Mouse (Mus musculus) ovary, postnatal 10 days (tissue): ENCODE data around the gene Tbc1d16.
"Not testable (repeated sequence)": the region's sequence is repeated elsewhere in the genome, so short reads cannot be mapped to it uniquely, and the experiment has no call there.

Experiments used
- DNase-seq: peaks from one replicate; pipeline ENCODE4 v3.0.0; 2022; ENCODE audit warnings: low spot score

Tbc1d16 gene

DNA sequence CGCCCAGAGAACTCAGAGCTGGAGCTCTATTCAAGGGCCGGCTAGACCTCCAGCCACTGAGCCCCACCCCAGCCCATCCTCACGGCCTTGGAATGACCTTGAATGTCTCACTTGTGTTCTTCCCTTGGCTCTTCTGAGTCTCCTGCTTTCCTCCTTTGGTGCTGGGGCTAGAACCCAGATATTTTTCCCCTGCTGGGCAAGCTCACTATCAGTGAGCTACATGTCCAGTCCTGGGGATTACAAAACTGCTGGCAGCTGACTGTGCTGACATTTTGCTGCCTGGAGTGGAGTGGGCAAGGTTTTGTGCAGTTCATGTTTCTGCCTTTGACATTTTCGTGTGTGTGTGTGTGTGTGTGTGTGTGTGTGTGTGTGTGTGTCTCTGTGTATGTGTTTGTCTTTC is 111.3 kb downstream of the Tbc1d16 start:
- no peak for DNase-seq

GRCm38 (mm10) chr11:119112721-119113120 is 115.6 kb downstream of the Tbc1d16 start:
- no peak for DNase-seq

DNA sequence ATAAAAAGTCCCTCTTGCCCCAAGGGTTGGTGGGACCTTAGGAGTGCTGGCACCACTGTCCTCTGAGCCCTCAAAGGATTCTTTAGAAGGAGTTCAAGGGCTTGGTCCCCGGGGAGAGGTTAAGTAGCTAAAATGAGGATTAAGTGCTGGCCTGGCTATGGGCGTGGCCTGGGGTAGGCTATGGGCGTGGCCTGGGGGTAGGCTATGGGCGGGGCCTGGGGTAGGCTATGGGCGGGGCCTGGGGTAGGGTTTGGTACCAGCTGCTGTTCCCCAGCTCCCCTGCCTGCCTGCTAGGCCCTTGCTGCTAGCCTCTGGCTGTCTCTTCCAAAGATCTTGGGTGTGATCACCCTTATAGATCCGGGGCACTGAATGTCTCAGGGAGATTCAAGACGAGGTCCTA is 117.0 kb downstream of the Tbc1d16 start:
- DNase-seq, result no peak

DNA sequence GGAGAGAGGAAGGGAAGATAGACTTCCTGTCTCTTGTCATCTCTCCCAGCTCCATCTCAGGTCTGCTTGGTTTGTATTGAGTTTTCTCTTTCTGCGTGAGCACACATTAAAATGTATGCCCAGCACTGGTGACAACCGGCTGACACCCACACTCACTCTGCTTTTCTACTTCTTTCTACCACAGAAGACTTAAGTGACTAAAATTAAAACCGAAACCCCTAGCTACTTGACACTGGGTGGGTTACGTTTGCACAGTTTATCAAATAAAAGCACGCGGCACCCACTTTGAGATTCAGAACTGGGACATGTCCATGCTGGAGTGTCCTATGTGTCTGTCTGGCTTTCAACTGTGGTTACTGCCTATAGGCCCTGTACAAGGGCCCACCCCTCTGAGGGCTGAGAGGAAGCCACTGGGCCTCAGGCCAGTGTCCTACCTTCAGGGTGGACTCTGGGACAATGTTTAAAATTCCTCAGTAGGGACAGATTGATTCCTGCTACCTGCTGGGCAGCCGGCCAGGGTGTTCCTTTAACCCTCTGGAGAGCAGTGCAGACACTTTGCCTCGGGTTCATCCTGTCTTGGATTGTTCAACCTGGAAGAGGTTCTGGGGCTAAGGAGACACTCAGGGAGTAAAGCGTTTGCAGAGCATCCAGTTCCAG is 118.8 kb downstream of the Tbc1d16 start:
- DNase-seq, result no peak

DNA sequence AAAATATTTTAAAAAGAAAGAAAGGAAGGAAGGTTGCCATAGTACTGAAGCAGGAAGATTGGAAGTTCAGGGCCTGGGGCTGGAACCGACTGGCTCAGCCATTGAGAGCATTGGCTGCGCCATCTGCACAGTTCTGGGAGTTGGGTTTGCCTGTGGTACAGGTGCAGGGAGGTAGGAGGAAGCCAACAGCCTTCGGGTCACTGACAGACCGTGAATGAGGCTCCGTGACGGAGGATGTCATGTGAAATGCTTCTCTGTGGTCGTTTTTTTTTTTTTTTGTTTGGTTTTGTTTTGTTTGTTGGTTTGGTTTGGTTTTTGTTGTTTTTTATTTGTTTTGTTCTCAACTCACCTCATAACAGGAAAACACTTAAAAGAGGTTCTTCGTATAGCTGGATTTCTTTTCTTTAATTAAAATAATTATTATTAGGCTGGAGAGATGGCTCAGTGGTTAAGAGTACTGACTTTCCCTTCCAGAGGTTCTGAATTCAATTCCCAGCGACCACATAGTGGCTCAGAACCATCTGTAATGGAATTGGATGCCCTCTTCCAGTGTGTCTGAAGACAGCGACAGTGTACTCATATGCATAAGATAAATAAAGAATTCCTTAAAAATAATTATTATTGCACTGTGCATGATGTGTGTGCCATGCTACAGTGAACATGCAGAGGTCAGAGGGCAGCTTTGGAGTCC is 119.6 kb downstream of the Tbc1d16 start:
- no peak for DNase-seq

DNA sequence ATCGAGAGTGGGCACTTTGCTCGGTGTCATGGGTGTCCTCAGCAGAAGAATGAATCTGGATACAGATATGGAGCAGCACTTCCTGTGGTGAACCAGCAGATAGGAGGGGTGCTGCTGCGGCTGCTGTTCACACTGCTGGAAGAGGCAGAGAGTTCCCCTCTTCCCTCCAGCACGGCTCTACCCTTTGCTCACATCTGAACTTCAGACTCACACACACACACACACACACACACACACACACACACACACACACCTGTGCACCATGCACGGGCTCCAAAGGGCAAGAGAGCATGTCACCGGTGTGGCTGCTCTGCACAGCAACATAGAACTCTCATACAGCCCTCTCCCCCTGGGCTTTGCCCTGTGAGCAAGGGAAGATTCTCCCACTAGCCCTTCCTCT is 122.0 kb downstream of the Tbc1d16 start:
- DNase-seq, result no peak

GRCm38 (mm10) chr11:119105748-119106147 is 122.6 kb downstream of the Tbc1d16 start:
- no peak for DNase-seq

- DNase-seq, result no peak
These were observed 123.2 kb downstream of the Tbc1d16 start for GRCm38 (mm10) chr11:119105071-119105609.

DNA sequence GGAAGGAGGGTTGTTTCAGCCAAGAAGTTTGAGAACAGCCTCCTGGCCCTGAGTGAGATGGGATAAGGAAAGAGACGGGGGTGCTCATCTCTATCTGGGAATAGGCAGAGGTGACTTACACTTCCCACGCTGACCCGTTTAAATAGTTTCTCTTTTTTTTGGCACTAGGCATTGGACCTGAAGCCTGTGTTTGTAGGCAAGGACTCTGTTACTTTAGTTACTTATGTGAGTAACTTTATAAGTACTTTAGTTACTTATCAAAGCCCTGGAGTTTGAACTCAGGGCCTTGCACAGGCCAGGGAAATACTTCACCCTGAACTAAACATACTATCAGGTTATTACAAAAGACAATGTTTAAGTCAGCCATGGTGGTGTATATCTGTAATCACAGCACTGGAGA is 124.3 kb downstream of the Tbc1d16 start:
- no peak for DNase-seq

DNA sequence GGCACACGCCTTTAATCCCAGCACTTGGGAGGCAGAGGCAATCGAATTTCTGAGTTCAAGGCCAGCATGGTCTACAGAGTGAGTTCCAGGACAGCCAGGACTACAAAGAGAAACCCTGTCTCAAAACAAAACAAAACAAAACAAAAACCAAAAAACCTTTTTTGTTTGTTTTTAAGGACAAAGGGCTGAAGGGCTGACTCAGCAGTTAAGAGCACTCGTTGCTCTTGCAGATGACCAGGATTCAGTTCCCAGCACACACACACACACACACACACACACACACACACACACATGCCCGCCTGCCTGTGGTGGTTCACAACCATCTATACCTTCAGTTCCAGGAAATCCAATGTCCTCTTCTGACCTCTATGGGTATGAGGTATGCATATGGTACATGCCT is 127.9 kb downstream of the Tbc1d16 start:
- DNase-seq, result not testable (repeated sequence)

DNA sequence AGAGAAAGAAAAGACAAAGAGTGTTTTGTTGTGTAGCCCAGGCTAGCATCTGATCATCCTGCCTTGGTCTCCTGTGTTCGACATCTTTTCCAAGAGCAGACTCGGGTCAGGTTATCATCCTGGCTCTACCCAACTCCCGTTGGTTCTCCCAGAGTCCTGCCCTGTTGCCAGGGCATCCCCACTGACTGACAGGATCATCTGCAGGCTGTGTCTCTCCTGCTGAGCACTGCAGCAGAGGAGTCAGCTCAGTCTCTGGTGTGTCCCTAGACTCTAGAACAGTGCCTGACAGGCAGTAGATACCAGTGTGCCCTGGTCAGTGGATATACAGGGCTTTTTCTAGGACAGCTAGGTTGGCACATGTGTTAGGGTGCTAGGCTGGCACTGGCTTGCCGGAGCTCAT is 130.1 kb downstream of the Tbc1d16 start:
- no peak for DNase-seq

GRCm38 (mm10) chr11:119095441-119095840 is 132.9 kb downstream of the Tbc1d16 start:
- DNase-seq, result no peak

GRCm38 (mm10) chr11:119093322-119093721 is 135.0 kb downstream of the Tbc1d16 start:
- no peak for DNase-seq
